17 mouse cellular contexts compared by ENCODE assay signal in genomic region chr5:66458851-66459250, GRCm38 (mm10).
A peak's percentile ranks its signal among the peaks of the same experiment; 100 is the strongest.
DNase-seq lines count a peak whose midpoint lies in the region; ATAC-seq and TF ChIP-seq lines count a peak whose summit lies in the region.
"Had no signal": no experiment of that assay in that cellular context is flagged by ENCODE, and none has a peak within 500 bp of the region (broad histone marks: within the 10 kb centered on the region; RNA-seq: fewer than 3 reads in every experiment).

No protein-coding gene starts in this region.

- H3K4me3 ChIP-seq in lung, adult 2 months (replicated peaks; ENCODE audit: extremely low read depth, low read depth, low read length), result no peak overlapping the region
- no peak overlapping the region for H3K4me3 ChIP-seq in kidney, postnatal 0 days (replicated peaks; ENCODE audit: low read depth, low read length)
- H3K4me3 ChIP-seq in liver, embryonic 16.5 days (ENCODE audit: low read depth, low read length), result no peak overlapping the region
- H3K4me3 ChIP-seq: embryonic facial prominence, embryonic 10.5 days; hindbrain, embryonic 12.5 days; limb, embryonic 15.5 days; neural tube, embryonic 15.5 days had no signal

- H3K4me2 ChIP-seq in kidney, postnatal 0 days (ENCODE audit: low read length), result no peak overlapping the region
- no peak overlapping the region for H3K4me2 ChIP-seq in liver, embryonic 16.5 days (ENCODE audit: low read depth, low read length)
- H3K4me2 ChIP-seq: hindbrain, embryonic 12.5 days; limb, embryonic 15.5 days; midbrain, embryonic 11.5 days; neural tube, embryonic 15.5 days had no signal

- 0 out of 2 replicates have a peak, but pooled peaks have one; percentile 40 for ATAC-seq in kidney, postnatal 0 days (replicated peaks; ENCODE audit: low FRiP score, low read depth)
- peak; percentile 59; the same call in 1 of the 2 replicates for ATAC-seq in liver, embryonic 16.5 days (ENCODE audit: low read depth)
- ATAC-seq: forebrain, embryonic 14.5 days had no signal

- H3K4me1 ChIP-seq in lung, adult 2 months (ENCODE audit: control insufficient read depth, insufficient read depth, low read length), result peaks cover 6% of the 10 kb centered on the region
- no peaks in the 10 kb centered on the region for H3K4me1 ChIP-seq in kidney, postnatal 0 days (replicated peaks; ENCODE audit: insufficient read depth, low read length)
- H3K4me1 ChIP-seq in liver, embryonic 16.5 days (ENCODE audit: control insufficient read depth, low read depth, low read length), result no peaks in the 10 kb centered on the region
- H3K4me1 ChIP-seq: hindbrain, embryonic 12.5 days had no signal

- no peaks in the 10 kb centered on the region for H3K9me3 ChIP-seq in kidney, postnatal 0 days (replicated peaks; ENCODE audit: low read length)
- H3K9me3 ChIP-seq in liver, embryonic 16.5 days (replicated peaks; ENCODE audit: control insufficient read depth, low read length), result no peaks in the 10 kb centered on the region
- H3K9me3 ChIP-seq: limb, embryonic 15.5 days; neural tube, embryonic 15.5 days had no signal

- no peak overlapping the region for H3K27ac ChIP-seq in kidney, postnatal 0 days
- no peak overlapping the region for H3K27ac ChIP-seq in liver, embryonic 16.5 days (ENCODE audit: low read length)
- H3K27ac ChIP-seq: embryonic facial prominence, embryonic 10.5 days; hindbrain, embryonic 12.5 days; limb, embryonic 15.5 days; macrophage; neural tube, embryonic 15.5 days had no signal

- TF ChIP-seq POLR2A in lung, adult 2 months (IDR thresholded peaks at IDR 0.05; ENCODE audit: borderline replicate concordance, extremely low read depth, low read depth, low read length), result no peak

- TF ChIP-seq CTCF in lung, adult 2 months (IDR thresholded peaks at IDR 0.05; ENCODE audit: insufficient read depth, low read length), result no peak
- TF ChIP-seq CTCF in kidney, postnatal 0 days (IDR thresholded peaks at IDR 0.05; ENCODE audit: low read depth), result no peak

- H3K27me3 ChIP-seq in kidney, postnatal 0 days (ENCODE audit: insufficient read depth, low read length), result no peaks in the 10 kb centered on the region
- no peaks in the 10 kb centered on the region for H3K27me3 ChIP-seq in liver, embryonic 16.5 days (ENCODE audit: control insufficient read depth, insufficient read depth, low read depth, low read length)
- H3K27me3 ChIP-seq: hindbrain, embryonic 12.5 days; limb, embryonic 15.5 days; neural tube, embryonic 15.5 days had no signal

- peak; percentile 7 to 25 for DNase-seq in heart, adult 9 months (ENCODE audit: low spot score in 2 of 2)
- DNase-seq in heart, postnatal 25 days (ENCODE audit: low spot score), result no peak
- DNase-seq in lung, postnatal 10 days, result peak; percentile 16
- DNase-seq in lung, adult 2 months, result no peak
- DNase-seq in kidney, postnatal 0 days (ENCODE audit: low spot score), result peak; percentile 14
- no peak for DNase-seq in urinary bladder, postnatal 4 days (ENCODE audit: low spot score in 2 of 2)
- DNase-seq in embryo, embryonic 11 days, result no peak
- DNase-seq: cerebellum, postnatal 10 days; thymus, postnatal 14 days had no signal

- intact Hi-C loops in heart, postnatal 25 days (cut with DNase I), result no loop called here

- H3K9ac ChIP-seq in kidney, postnatal 0 days (ENCODE audit: low read depth, low read length), result no peak overlapping the region
- no peak overlapping the region for H3K9ac ChIP-seq in liver, embryonic 16.5 days (ENCODE audit: low read depth, low read length)
- H3K9ac ChIP-seq: hindbrain, embryonic 12.5 days; limb, embryonic 15.5 days; neural tube, embryonic 15.5 days had no signal

- H3K36me3 ChIP-seq in kidney, postnatal 0 days (ENCODE audit: insufficient read depth, low read length), result 0 out of 2 replicates have a peak, but pooled peaks cover 3% of the 10 kb centered on the region
- no peaks in the 10 kb centered on the region for H3K36me3 ChIP-seq in liver, embryonic 16.5 days (ENCODE audit: control insufficient read depth, insufficient read depth)
- H3K36me3 ChIP-seq: hindbrain, embryonic 12.5 days had no signal

- WGBS in lung, adult 2 months, result 41% methylated on average over 5 of the region's 5 CpGs
- 72% methylated on average over 5 of the region's 5 CpGs for WGBS in kidney, postnatal 0 days
- WGBS in liver, embryonic 16.5 days (ENCODE audit: insufficient replicate concordance), result 37% methylated on average over 5 of the region's 5 CpGs

Comparison
In these comparisons a context has a peak if more than half of its experiments do, and no peak if none do; other contexts are left out.
1. DNase-seq: peak in heart, adult 9 months (2 of 2), lung, postnatal 10 days (single experiment) and kidney, postnatal 0 days (single experiment); none in heart, postnatal 25 days (single experiment), lung, adult 2 months (single experiment), urinary bladder, postnatal 4 days (0 of 2) and embryo, embryonic 11 days (single experiment).